Mouse (Mus musculus) liver, embryonic 14.5 days (tissue): ENCODE measurements around the gene Stat6. TPM values are rescaled to one million over a fixed set of nuclear protein-coding genes. Genes with fewer than 3 reads are reported as not detected.

Source experiments
- ATAC-seq: fragments of 200-750 bp; cut with Nextera tagmentation; 2 replicates; pipeline ENCODE4 v1.8.0; 2017; ENCODE audit warnings: moderate number of reproducible peaks, mild to moderate bottlenecking, moderate library complexity; ENCODE audit not compliant: insufficient read depth
- DNase-seq, 3 experiments: peaks; one replicate each; pipeline ENCODE4 v3.0.0-alpha.2; 2012 to 2013; ENCODE audit warnings: low read depth in 3 of 3, low spot score in 3 of 3
- H3K27ac ChIP-seq: fragments of 300-500 bp; sonication (generic); 2 replicates; pipeline ENCODE4 v1.5.1; 2014; ENCODE audit warnings: moderate library complexity, mild to moderate bottlenecking, control low read depth, inconsistent platforms
- H3K27me3 ChIP-seq: fragments of 300-500 bp; sonication (generic); 2 replicates; pipeline ENCODE4 v1.6.1; 2014; ENCODE audit warnings: mild to moderate bottlenecking, low read length, moderate library complexity; ENCODE audit not compliant: control insufficient read depth, insufficient read depth
- H3K36me3 ChIP-seq: fragments of 300-500 bp; sonication (generic); replicated peaks from 2 replicates; pipeline ENCODE4 v1.6.1; 2014; ENCODE audit warnings: low read depth; ENCODE audit not compliant: control insufficient read depth, insufficient read depth
- H3K4me1 ChIP-seq, 2 experiments: fragments of 200-500 bp in 1 of 2; fragments of 300-500 bp in 1 of 2; sonication (generic) in 1 of 2; replicated peaks; 2 replicates each; pipeline ENCODE4 v1.6.1; 2012 to 2014; ENCODE audit warnings: antibody characterized with exemption in 1 of 2, inconsistent platforms in 1 of 2, low read length in 1 of 2; ENCODE audit not compliant: control insufficient read depth in 2 of 2, insufficient read depth in 2 of 2
- H3K4me2 ChIP-seq: fragments of 300-500 bp; sonication (generic); 2 replicates; pipeline ENCODE4 v1.6.1; 2014; ENCODE audit warnings: low read depth, mild to moderate bottlenecking, control low read depth, moderate library complexity
- H3K4me3 ChIP-seq, 2 experiments: fragments of 200-500 bp in 1 of 2; fragments of 300-500 bp in 1 of 2; sonication (generic) in 1 of 2; 2 replicates each; pipeline ENCODE4 v1.5.1; 2012 to 2014; ENCODE audit warnings: low read depth in 2 of 2, low read length in 2 of 2, mild to moderate bottlenecking in 2 of 2, control low read depth in 1 of 2, inconsistent platforms in 1 of 2, moderate library complexity in 1 of 2; ENCODE audit not compliant: insufficient read depth in 1 of 2
- H3K9ac ChIP-seq: fragments of 300-500 bp; sonication (generic); replicated peaks from 2 replicates; pipeline ENCODE4 v1.6.1; 2014; ENCODE audit warnings: mild to moderate bottlenecking, control low read depth, moderate library complexity
- H3K9me3 ChIP-seq: fragments of 300-500 bp; sonication (generic); 2 replicates; pipeline ENCODE4 v1.6.1; 2016; ENCODE audit warnings: low read length, mixed read lengths; ENCODE audit not compliant: control insufficient read depth
- CTCF ChIP-seq: IDR thresholded peaks from 2 replicates; pipeline ENCODE4 v1.5.1; 2016; ENCODE audit warnings: antibody characterized with exemption, low read depth, control low read depth
- EP300 ChIP-seq: IDR thresholded peaks from 2 replicates; pipeline ENCODE4 v1.6.1; 2016; ENCODE audit warnings: antibody characterized with exemption, low read depth
- WGBS: fragments of 180-500 bp; shearing (Covaris S2); extraction: QIAGEN DNeasy Blood & Tissue Kit; methylation state at CpG from one replicate; pipeline ENCODE4 v1.1.7; 2014; ENCODE audit not compliant: insufficient replicate concordance; 5-methylcytosine and 5-hydroxymethylcytosine counted together
- polyA plus RNA-seq, 2 experiments: library from polyadenylated mRNA; depleted of rRNA in 1 of 2; stranded (reverse) in 1 of 2; unstranded in 1 of 2; fragments of >200 nt; fragmentation: Nextera tagmentation in 1 of 2; extraction: Ambion mirVana in 1 of 2; gene quantifications; 2 replicates each; pipeline versions ENCODE4 v1.2.1 to v1.2.3; 2012 to 2014

The Stat6 gene
- polyA plus RNA-seq, 2 experiments = 10.2 to 10.9 TPM

DNA sequence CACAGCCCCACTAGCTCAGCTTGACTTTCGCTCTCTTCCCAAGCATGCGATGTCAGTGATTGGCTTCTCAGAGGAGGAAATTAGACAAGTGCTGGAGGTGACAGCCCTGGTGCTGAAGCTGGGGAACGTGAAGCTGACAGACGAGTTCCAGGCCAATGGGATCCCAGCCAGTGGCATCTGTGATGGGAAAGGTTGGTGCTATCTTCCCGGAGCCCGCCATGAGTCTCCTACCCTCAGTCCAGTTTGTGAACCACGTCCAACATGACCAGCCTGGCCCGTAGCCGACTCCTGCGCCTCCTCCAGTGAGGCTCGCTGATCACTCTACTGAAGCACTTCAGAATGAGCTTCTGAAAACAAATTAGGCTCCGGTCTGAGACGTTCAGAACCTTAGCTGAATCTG lies 67.5 kb downstream of the Stat6 start:
- H3K27me3 ChIP-seq = no peaks in the 10 kb centered on the region
- no peak for DNase-seq
- H3K4me1 ChIP-seq = peaks cover 0 to 3% of the 10 kb centered on the region in 2 experiments; a peak in 2 of 4 replicates
- H3K9me3 ChIP-seq = no peaks in the 10 kb centered on the region
- no peak overlapping the region for H3K4me2 ChIP-seq
- no peak for TF ChIP-seq EP300
- TF ChIP-seq CTCF = no peak
- no peak for ATAC-seq
- H3K9ac ChIP-seq = no peak overlapping the region
- no peak overlapping the region for H3K27ac ChIP-seq
- H3K4me3 ChIP-seq = no peak overlapping the region
- WGBS = 68% methylated on average over 13 of the region's 13 CpGs
- H3K36me3 ChIP-seq = no peaks in the 10 kb centered on the region

Other genes starting within 250 kb of the Stat6 start
- 0.16 and 0.37 TPM in 2 replicates for gene Stac3, start 141.3 kb upstream of the Stat6 start, polyA plus RNA-seq (2012; rRNA removed)
- not detected in 2 replicates for gene Stac3, start 141.3 kb upstream of the Stat6 start, polyA plus RNA-seq (2014; fragmentation: Nextera tagmentation; extraction: Ambion mirVana)
- 2.1 and 3.6 TPM in 2 replicates for gene Ndufa4l2, start 128.0 kb upstream of the Stat6 start, polyA plus RNA-seq (2012; rRNA removed)
- gene Ndufa4l2, start 128.0 kb upstream of the Stat6 start, polyA plus RNA-seq (2014; fragmentation: Nextera tagmentation; extraction: Ambion mirVana) = 2.0 and 5.8 TPM in 2 replicates
- 81.0 and 88.6 TPM in 2 replicates for gene Shmt2, start 120.5 kb upstream of the Stat6 start, polyA plus RNA-seq (2012; rRNA removed)
- gene Shmt2, start 120.5 kb upstream of the Stat6 start, polyA plus RNA-seq (2014; fragmentation: Nextera tagmentation; extraction: Ambion mirVana) = 82.7 and 88.2 TPM in 2 replicates
- not detected in 2 replicates for gene Nxph4, start 108.4 kb upstream of the Stat6 start, polyA plus RNA-seq (2012; rRNA removed)
- gene Nxph4, start 108.4 kb upstream of the Stat6 start, polyA plus RNA-seq (2014; fragmentation: Nextera tagmentation; extraction: Ambion mirVana) = 0.13 TPM in 1 of 2 replicates, not detected in the other
- gene Lrp1, start 21.8 kb upstream of the Stat6 start, polyA plus RNA-seq (2012; rRNA removed) = 14.1 and 18.2 TPM in 2 replicates
- gene Lrp1, start 21.8 kb upstream of the Stat6 start, polyA plus RNA-seq (2014; fragmentation: Nextera tagmentation; extraction: Ambion mirVana) = 13.2 and 16.1 TPM in 2 replicates
- gene Nemp1, start 23.9 kb downstream of the Stat6 start, polyA plus RNA-seq (2012; rRNA removed) = 5.0 and 5.5 TPM in 2 replicates
- 5.6 and 5.7 TPM in 2 replicates for gene Nemp1, start 23.9 kb downstream of the Stat6 start, polyA plus RNA-seq (2014; fragmentation: Nextera tagmentation; extraction: Ambion mirVana)
- gene Nab2, start 25.6 kb downstream of the Stat6 start, polyA plus RNA-seq (2012; rRNA removed) = 4.0 and 4.1 TPM in 2 replicates
- 0.88 and 1.1 TPM in 2 replicates for gene Nab2, start 25.6 kb downstream of the Stat6 start, polyA plus RNA-seq (2014; fragmentation: Nextera tagmentation; extraction: Ambion mirVana)
- 0.25 and 0.30 TPM in 2 replicates for gene Myo1a, start 62.2 kb downstream of the Stat6 start, polyA plus RNA-seq (2012; rRNA removed)
- 0.06 and 0.19 TPM in 2 replicates for gene Myo1a, start 62.2 kb downstream of the Stat6 start, polyA plus RNA-seq (2014; fragmentation: Nextera tagmentation; extraction: Ambion mirVana)
- 20.7 and 27.9 TPM in 2 replicates for gene Tac2, start 81.5 kb downstream of the Stat6 start, polyA plus RNA-seq (2012; rRNA removed)
- 26.8 and 31.3 TPM in 2 replicates for gene Tac2, start 81.5 kb downstream of the Stat6 start, polyA plus RNA-seq (2014; fragmentation: Nextera tagmentation; extraction: Ambion mirVana)
- gene Zbtb39, start 96.6 kb downstream of the Stat6 start, polyA plus RNA-seq (2012; rRNA removed) = 1.9 and 2.1 TPM in 2 replicates
- 0.72 and 0.83 TPM in 2 replicates for gene Zbtb39, start 96.6 kb downstream of the Stat6 start, polyA plus RNA-seq (2014; fragmentation: Nextera tagmentation; extraction: Ambion mirVana)
- gene Gpr182, start 108.7 kb downstream of the Stat6 start, polyA plus RNA-seq (2012; rRNA removed) = 9.1 and 11.5 TPM in 2 replicates
- gene Gpr182, start 108.7 kb downstream of the Stat6 start, polyA plus RNA-seq (2014; fragmentation: Nextera tagmentation; extraction: Ambion mirVana) = 3.7 and 4.3 TPM in 2 replicates
- 0.15 and 0.18 TPM in 2 replicates for gene Rdh1, start 116.7 kb downstream of the Stat6 start, polyA plus RNA-seq (2012; rRNA removed)
- gene Rdh1, start 116.7 kb downstream of the Stat6 start, polyA plus RNA-seq (2014; fragmentation: Nextera tagmentation; extraction: Ambion mirVana) = 0.09 and 0.17 TPM in 2 replicates
- 0.03 and 0.06 TPM in 2 replicates for gene Rdh16f1, start 116.8 kb downstream of the Stat6 start, polyA plus RNA-seq (2012; rRNA removed)
- gene Rdh16f1, start 116.8 kb downstream of the Stat6 start, polyA plus RNA-seq (2014; fragmentation: Nextera tagmentation; extraction: Ambion mirVana) = 0.11 TPM in 1 of 2 replicates, not detected in the other
- 0.07 TPM in 1 of 2 replicates, not detected in the other for gene Rdh9, start 133.4 kb downstream of the Stat6 start, polyA plus RNA-seq (2012; rRNA removed)
- gene Rdh9, start 133.4 kb downstream of the Stat6 start, polyA plus RNA-seq (2014; fragmentation: Nextera tagmentation; extraction: Ambion mirVana) = not detected in 2 replicates
- 0.03 TPM in 1 of 2 replicates, not detected in the other for gene Rdh16, start 158.2 kb downstream of the Stat6 start, polyA plus RNA-seq (2012; rRNA removed)
- gene Rdh16, start 158.2 kb downstream of the Stat6 start, polyA plus RNA-seq (2014; fragmentation: Nextera tagmentation; extraction: Ambion mirVana) = not detected in 2 replicates
- gene Rdh19, start 206.9 kb downstream of the Stat6 start, polyA plus RNA-seq (2012; rRNA removed) = 0.03 and 0.06 TPM in 2 replicates
- gene Rdh19, start 206.9 kb downstream of the Stat6 start, polyA plus RNA-seq (2014; fragmentation: Nextera tagmentation; extraction: Ambion mirVana) = not detected in 2 replicates
- 0.09 and 0.28 TPM in 2 replicates for gene Rdh16f2, start 223.5 kb downstream of the Stat6 start, polyA plus RNA-seq (2012; rRNA removed)
- gene Rdh16f2, start 223.5 kb downstream of the Stat6 start, polyA plus RNA-seq (2014; fragmentation: Nextera tagmentation; extraction: Ambion mirVana) = 0.08 and 0.11 TPM in 2 replicates
- 0.92 and 1.1 TPM in 2 replicates for gene Rdh7, start 245.8 kb downstream of the Stat6 start, polyA plus RNA-seq (2012; rRNA removed)
- 1.9 and 2.0 TPM in 2 replicates for gene Rdh7, start 245.8 kb downstream of the Stat6 start, polyA plus RNA-seq (2014; fragmentation: Nextera tagmentation; extraction: Ambion mirVana)